ENCODE assay signal across 8 mouse cellular contexts in the genomic region with DNA sequence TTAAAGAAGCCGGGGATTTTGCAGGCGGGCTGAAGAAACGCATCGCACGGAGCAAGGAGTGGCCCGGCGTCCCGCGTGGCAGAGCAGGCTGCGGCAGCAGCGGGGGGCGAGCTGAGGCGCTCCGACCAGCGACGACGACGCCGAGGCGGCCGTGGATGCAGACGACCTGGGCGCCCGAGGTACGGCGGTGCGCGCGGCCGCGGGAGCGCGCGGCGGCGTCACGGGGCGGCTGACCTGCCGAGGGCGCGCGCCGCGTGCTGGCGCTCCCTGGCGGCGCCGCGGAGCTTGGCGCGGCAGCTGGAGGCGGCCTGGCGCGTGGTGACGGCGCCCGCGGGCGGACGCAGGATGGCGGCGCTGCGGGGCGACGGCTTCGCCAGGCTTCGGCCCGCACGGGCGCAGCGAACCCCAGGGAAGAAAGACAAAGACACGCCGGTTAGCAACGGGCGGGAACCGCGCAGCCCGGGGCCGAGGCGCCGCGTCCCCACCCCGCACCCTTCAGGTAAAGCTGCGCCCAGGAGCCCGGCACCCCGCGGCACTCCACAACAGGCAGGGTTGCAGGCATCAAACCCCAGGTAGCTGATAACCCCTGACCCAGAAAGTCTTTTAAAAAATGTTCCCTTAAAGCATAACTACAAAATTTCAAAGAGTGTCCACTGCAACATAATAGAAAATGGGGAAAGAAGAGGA.
A peak's percentile ranks its signal among the peaks of the same experiment; 100 is the strongest.
DNase-seq lines count a peak whose midpoint lies in the region; ATAC-seq lines count a peak whose summit lies in the region.

No protein-coding gene starts in this region.

- H3K4me1 ChIP-seq in hindbrain, embryonic 16.5 days (ENCODE audit: control insufficient read depth, insufficient read depth, low read depth, low read length) = no peaks in the 10 kb centered on the region; the same call in 1 of the 2 replicates
- H3K4me1 ChIP-seq in megakaryocyte, embryonic 14.5 days = peaks cover 10% of the 10 kb centered on the region

- H3K9ac ChIP-seq in hindbrain, embryonic 16.5 days (ENCODE audit: low read depth, low read length) = peak overlapping the region; percentile 81

- no peaks in the 10 kb centered on the region for H3K9me3 ChIP-seq in hindbrain, embryonic 16.5 days (ENCODE audit: control insufficient read depth, low read length)
- no peaks in the 10 kb centered on the region for H3K9me3 ChIP-seq in megakaryocyte, embryonic 14.5 days

- DNase-seq in cerebellum, postnatal 4 days (ENCODE audit: low spot score in 2 of 2) = peak; percentile 27 to 63
- peak; percentile 34 for DNase-seq in gastrocnemius, adult 18-20 months (ENCODE audit: low spot score)
- DNase-seq in left cerebral cortex, adult 8-10 months (ENCODE audit: low spot score in 2 of 2) = peak; percentile 51 to 67
- peak; percentile 84 for DNase-seq in right cerebral cortex, postnatal 25 days
- DNase-seq in urinary bladder, postnatal 4 days (ENCODE audit: low spot score in 2 of 2) = peak; percentile 58 to 61

- peak overlapping the region; percentile 78 for H3K27ac ChIP-seq in hindbrain, embryonic 16.5 days (ENCODE audit: low read depth, low read length)

- ATAC-seq in activated CD4-positive, CD25-positive, alpha-beta regulatory T cell, adult 4 months = peak; percentile 54
- ATAC-seq in hindbrain, embryonic 16.5 days = peak; percentile 91

- no peaks in the 10 kb centered on the region for H3K27me3 ChIP-seq in hindbrain, embryonic 16.5 days (replicated peaks; ENCODE audit: control insufficient read depth, insufficient read depth, low read length)
- no peaks in the 10 kb centered on the region for H3K27me3 ChIP-seq in megakaryocyte, embryonic 14.5 days (replicated peaks)

- peak overlapping the region; percentile 84 for H3K4me2 ChIP-seq in hindbrain, embryonic 16.5 days (ENCODE audit: low read length)

- peak overlapping the region; percentile 64 for H3K4me3 ChIP-seq in hindbrain, embryonic 16.5 days (ENCODE audit: low read length)
- peak overlapping the region; percentile 93 for H3K4me3 ChIP-seq in megakaryocyte, embryonic 14.5 days (replicated peaks)

- under 1% methylated on average over 68 of the region's 87 CpGs for WGBS in hindbrain, embryonic 16.5 days

- H3K36me3 ChIP-seq in hindbrain, embryonic 16.5 days (ENCODE audit: control insufficient read depth, insufficient read depth, low read length) = no peaks in the 10 kb centered on the region
- peaks cover 33% of the 10 kb centered on the region for H3K36me3 ChIP-seq in megakaryocyte, embryonic 14.5 days (replicated peaks; ENCODE audit: low read length)

Comparison
In these comparisons a context has a peak if more than half of its experiments do, and no peak if none do; other contexts are left out.
1. Peak in every context shown above with its lines: DNase-seq, ATAC-seq, H3K4me3 ChIP-seq and H3K27ac ChIP-seq.
2. DNase-seq: peak in every context shown above with its lines; median percentile 84 in right cerebral cortex, postnatal 25 days; 60 in urinary bladder, postnatal 4 days; 59 in left cerebral cortex, adult 8-10 months; 45 in cerebellum, postnatal 4 days; 34 in gastrocnemius, adult 18-20 months.